Mouse (Mus musculus) MEL (cell line): ENCODE results near the gene Rdh13. TPM values are rescaled to one million over a fixed set of nuclear protein-coding genes. Genes with fewer than 3 reads are reported as not detected.

Experiments
- DNase-seq: peaks from one replicate; pipeline ENCODE4 v3.0.0; 2011; ENCODE audit warnings: low read depth, low spot score
- H3K27ac ChIP-seq: 2 replicates; pipeline ENCODE4 v1.5.1; 2012; ENCODE audit warnings: low read depth, mild to moderate bottlenecking, control low read depth, low read length, moderate library complexity; ENCODE audit not compliant: control insufficient read depth
- H3K27me3 ChIP-seq, 2 experiments: fragments of 150-350 bp in 1 of 2; sonication (generic) in 1 of 2; 2 replicates each; pipeline ENCODE4 v1.6.1; 2012; ENCODE audit warnings: low read length in 2 of 2, mild to moderate bottlenecking in 2 of 2, improper control_type of control experiment in 1 of 2, moderate library complexity in 1 of 2; ENCODE audit not compliant: insufficient read depth in 2 of 2, control insufficient read depth in 1 of 2
- H3K36me3 ChIP-seq, 2 experiments: 2 replicates each; pipeline ENCODE4 v1.6.1; 2012 to 2014; ENCODE audit warnings: low read length in 2 of 2, improper control_type of control experiment in 1 of 2, inconsistent platforms in 1 of 2, mild to moderate bottlenecking in 1 of 2; ENCODE audit not compliant: insufficient read depth in 2 of 2, control insufficient read depth in 1 of 2
- H3K4me1 ChIP-seq, 2 experiments: fragments of 150-350 bp in 1 of 2; sonication (generic) in 1 of 2; 2 replicates each; pipeline ENCODE4 v1.6.1; 2012; ENCODE audit warnings: low read length in 2 of 2, improper control_type of control experiment in 1 of 2, mild to moderate bottlenecking in 1 of 2; ENCODE audit not compliant: insufficient read depth in 2 of 2, control insufficient read depth in 1 of 2
- H3K4me3 ChIP-seq, 2 experiments: fragments of 150-350 bp in 1 of 2; sonication (generic) in 1 of 2; 2 replicates each; pipeline ENCODE4 v1.5.1; 2012; ENCODE audit warnings: low read depth in 2 of 2, low read length in 2 of 2, mild to moderate bottlenecking in 2 of 2, moderate library complexity in 2 of 2, control low read depth in 1 of 2, improper control_type of control experiment in 1 of 2; ENCODE audit not compliant: control insufficient read depth in 1 of 2, insufficient read depth in 1 of 2
- H3K79me2 ChIP-seq: 2 replicates; pipeline ENCODE4 v1.6.1; 2012; ENCODE audit warnings: mild to moderate bottlenecking, low read length, moderate library complexity; ENCODE audit not compliant: control insufficient read depth, poor library complexity, insufficient read depth
- H3K9ac ChIP-seq: 2 replicates; pipeline ENCODE4 v1.6.1; 2012; ENCODE audit warnings: low read depth, mild to moderate bottlenecking, control low read depth, low read length, moderate library complexity; ENCODE audit not compliant: control insufficient read depth, poor library complexity, severe bottlenecking
- H3K9me3 ChIP-seq: fragments of 150-350 bp; sonication (generic); replicated peaks from 2 replicates; pipeline ENCODE4 v1.6.1; 2012; ENCODE audit warnings: mild to moderate bottlenecking, low read length, improper control_type of control experiment, moderate library complexity; ENCODE audit not compliant: insufficient read depth
- BHLHE40 ChIP-seq: IDR thresholded peaks from 2 replicates; pipeline ENCODE4 v1.6.1; 2012; ENCODE audit warnings: low read depth, mild to moderate bottlenecking, inconsistent platforms, low read length, improper control_type of control experiment, borderline replicate concordance
- CHD1 ChIP-seq: IDR thresholded peaks from 2 replicates; pipeline ENCODE4 v1.6.1; 2012; ENCODE audit warnings: low read depth, mild to moderate bottlenecking, inconsistent platforms, low read length, improper control_type of control experiment
- CTCF ChIP-seq, 3 experiments: IDR thresholded peaks in 2 of 3; conservative IDR thresholded peaks in 1 of 3; 2 replicates each; pipeline ENCODE4 v1.5.1; 2011 to 2012; ENCODE audit warnings: low read length in 3 of 3, low read depth in 2 of 3, mild to moderate bottlenecking in 2 of 3, improper control_type of control experiment in 1 of 3, inconsistent platforms in 1 of 3, mixed read lengths in 1 of 3, moderate library complexity in 1 of 3; ENCODE audit not compliant: control insufficient read depth in 1 of 3, insufficient read depth in 1 of 3, poor library complexity in 1 of 3, severe bottlenecking in 1 of 3
- ELF1 ChIP-seq: IDR thresholded peaks from 2 replicates; pipeline ENCODE4 v1.6.1; 2014; ENCODE audit warnings: low read depth, mild to moderate bottlenecking, inconsistent platforms, low read length, improper control_type of control experiment, moderate library complexity
- GABPA ChIP-seq: IDR thresholded peaks from 2 replicates; pipeline ENCODE4 v1.6.1; 2012; ENCODE audit warnings: low read depth, mild to moderate bottlenecking, inconsistent platforms, low read length, improper control_type of control experiment, moderate library complexity
- GATA1 ChIP-seq: IDR thresholded peaks from 2 replicates; pipeline ENCODE4 v1.6.1; 2011; ENCODE audit warnings: low read depth, low read length, improper control_type of control experiment
- MAX ChIP-seq: IDR thresholded peaks from 2 replicates; pipeline ENCODE4 v1.6.1; 2011; ENCODE audit warnings: low read length, improper control_type of control experiment
- POLR2AphosphoS5 ChIP-seq: IDR thresholded peaks from 2 replicates; pipeline ENCODE4 v1.6.1; 2012; ENCODE audit warnings: low read depth, borderline replicate concordance, mild to moderate bottlenecking, inconsistent platforms, low read length, moderate library complexity, mixed read lengths
- RAD21 ChIP-seq: IDR thresholded peaks from 2 replicates; pipeline ENCODE4 v1.6.1; 2011; ENCODE audit warnings: mild to moderate bottlenecking, low read depth, low read length, improper control_type of control experiment
- TBP ChIP-seq: IDR thresholded peaks from 2 replicates; pipeline ENCODE4 v1.8.0; 2011; ENCODE audit warnings: low read depth, low read length, improper control_type of control experiment
- USF1 ChIP-seq: IDR thresholded peaks from 2 replicates; pipeline ENCODE4 v1.6.1; 2014; ENCODE audit warnings: low read depth, mild to moderate bottlenecking, inconsistent platforms, low read length, improper control_type of control experiment, moderate library complexity
- ZC3H11A ChIP-seq: IDR thresholded peaks from 2 replicates; pipeline ENCODE4 v1.6.1; 2012; ENCODE audit warnings: low read depth, mild to moderate bottlenecking, inconsistent platforms, low read length, improper control_type of control experiment
- ZMIZ1 ChIP-seq: IDR thresholded peaks from 2 replicates; pipeline ENCODE4 v1.6.1; 2012; ENCODE audit warnings: low read depth, mild to moderate bottlenecking, inconsistent platforms, low read length, improper control_type of control experiment, moderate library complexity
- ZNF384 ChIP-seq: IDR thresholded peaks from 2 replicates; pipeline ENCODE4 v1.6.1; 2012; ENCODE audit warnings: low read depth, mild to moderate bottlenecking, inconsistent platforms, low read length, improper control_type of control experiment
- polyA plus RNA-seq, 2 experiments: library from polyadenylated mRNA; stranded (reverse) in 1 of 2; unstranded in 1 of 2; fragments of >175 nt in 1 of 2; fragments of >200 nt in 1 of 2; gene quantifications; 2 replicates each; pipeline versions ENCODE4 v1.2.1 to v1.2.4; 2012; ENCODE audit warnings: low replicate concordance in 2 of 2, low read depth in 1 of 2; ENCODE audit not compliant: insufficient read length in 2 of 2, insufficient read depth in 1 of 2, missing spikeins in 1 of 2
- total RNA-seq: library from RNA; depleted of rRNA; stranded (reverse); fragments of 300-350 nt; gene quantifications from 2 replicates; pipeline ENCODE4 v1.2.3, GENCODE M21; 2012

The Rdh13 gene
- total and polyA plus RNA-seq, 3 experiments, result 24.0 to 46.4 TPM; not detected in 1

- Histone ChIP-seq H3K79me2 (no peaks in the 10 kb centered on the region), H3K4me1 (no peaks in the 10 kb centered on the region), H3K27ac (no peak overlapping the region), H3K9me3 (no peaks in the 10 kb centered on the region), H3K27me3 (no peaks in the 10 kb centered on the region), H3K36me3 (no peaks in the 10 kb centered on the region), H3K4me3 (no peak overlapping the region), H3K9ac (no peak overlapping the region)
- DNase-seq, result no peak
- TF ChIP-seq CHD1, result no peak
- TF ChIP-seq ELF1, result no peak
Observed at GRCm38 (mm10) chr7:4473940-4474339, 28.5 kb upstream of the Rdh13 start.

GRCm38 (mm10) chr7:4471179-4471555 lies 25.7 kb upstream of the Rdh13 start:
- DNase-seq, result no peak
- Histone ChIP-seq H3K27me3 (no peaks in the 10 kb centered on the region), H3K36me3 (no peaks in the 10 kb centered on the region), H3K9ac (no peak overlapping the region), H3K9me3 (no peaks in the 10 kb centered on the region), H3K79me2 (no peaks in the 10 kb centered on the region), H3K4me1 (no peaks in the 10 kb centered on the region), H3K4me3 (no peak overlapping the region), H3K27ac (no peak overlapping the region)
- no peak for TF ChIP-seq BHLHE40
- TF ChIP-seq GATA1, result no peak
- no peak for TF ChIP-seq POLR2AphosphoS5
- TF ChIP-seq RAD21, result no peak
- TF ChIP-seq CHD1, result no peak
- no peak for TF ChIP-seq USF1
- no peak for TF ChIP-seq ZMIZ1
- TF ChIP-seq, all 39 proteins: peak for 0

DNA sequence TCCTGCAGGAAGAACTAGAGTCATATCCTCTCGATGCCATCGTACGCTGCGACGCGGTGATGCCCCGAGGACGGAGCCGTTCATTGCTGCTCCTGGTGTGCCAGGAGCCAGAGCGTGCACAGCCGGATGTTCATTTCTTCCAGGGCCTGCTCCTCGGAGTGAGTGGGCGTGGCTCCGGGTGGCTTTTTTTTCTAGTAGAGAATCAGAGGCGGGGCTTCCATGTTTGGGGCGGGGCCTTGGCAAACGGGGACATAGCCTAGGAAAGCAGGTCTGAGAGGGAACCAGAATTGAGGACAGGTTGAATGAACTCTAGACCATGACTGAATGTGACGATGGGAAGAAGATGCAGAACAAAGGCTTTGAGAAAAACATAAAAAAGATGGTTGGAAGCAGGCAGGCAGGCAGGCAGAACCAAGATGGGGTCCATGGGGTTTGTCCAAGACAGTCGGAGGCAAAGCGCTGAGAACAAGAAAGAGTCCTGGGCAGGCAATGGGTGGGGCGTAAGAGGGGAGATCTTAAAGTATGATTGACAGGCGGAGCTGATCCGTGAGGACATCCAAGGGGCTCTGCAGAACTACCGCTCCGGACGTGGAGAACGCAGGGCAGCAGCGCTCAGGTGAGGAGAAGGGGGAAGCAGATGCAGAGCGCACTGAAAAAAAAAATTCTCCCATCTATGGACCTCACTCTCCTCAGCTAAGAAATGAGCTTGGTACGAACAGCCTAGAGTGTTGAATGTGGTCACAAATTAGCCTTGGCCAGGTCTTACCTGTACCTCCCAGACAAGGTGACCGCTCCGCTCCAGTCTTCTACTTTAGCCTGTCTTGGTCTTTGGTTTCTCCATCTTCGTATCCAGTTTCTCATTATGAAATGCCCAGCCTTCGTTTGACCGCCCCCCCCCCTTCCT lies 25.1 kb upstream of the Rdh13 start:
- Histone ChIP-seq H3K27me3 (no peaks in the 10 kb centered on the region), H3K27ac (no peak overlapping the region), H3K4me3 (no peak overlapping the region), H3K36me3 (no peaks in the 10 kb centered on the region), H3K79me2 (no peaks in the 10 kb centered on the region), H3K9ac (no peak overlapping the region), H3K9me3 (no peaks in the 10 kb centered on the region), H3K4me1 (no peaks in the 10 kb centered on the region)
- TF ChIP-seq TBP, result no peak
- TF ChIP-seq CTCF (IDR thresholded peaks at IDR 0.05 in 2 of 3, conservative IDR thresholded peaks at IDR 0.05 in 1 of 3; ENCODE audit: control insufficient read depth in 1 of 3, insufficient read depth in 1 of 3, low read depth in 2 of 3, low read length in 3 of 3, poor library complexity in 1 of 3, severe bottlenecking in 1 of 3), result no peak
- no peak for TF ChIP-seq GABPA
- no peak for TF ChIP-seq MAX
- no peak for TF ChIP-seq RAD21
- no peak for TF ChIP-seq CHD1
- no peak for TF ChIP-seq ELF1
- TF ChIP-seq ZC3H11A, result no peak
- no peak for TF ChIP-seq ZNF384
- DNase-seq, result no peak
